Mouse (Mus musculus) heart, embryonic 16.5 days (tissue): ENCODE measurements around the gene Irf9. TPM values are rescaled to one million over a fixed set of nuclear protein-coding genes. Genes with fewer than 3 reads are reported as not detected.

Source experiments
- polyA plus RNA-seq: library from polyadenylated mRNA; unstranded; fragments of >200 nt; fragmentation: Nextera tagmentation; extraction: Ambion mirVana; gene quantifications from 2 replicates; pipeline ENCODE4 v1.2.1, GENCODE M21; 2015

Gene Irf9
- polyA plus RNA-seq, 1 experiment from 2014 or later, result 15.3 TPM

Other genes starting within 250 kb of the Irf9 start
- gene Dhrs4, start 124.8 kb upstream of the Irf9 start, polyA plus RNA-seq, result 67.2 and 68.9 TPM in 2 replicates
- gene Carmil3, start 112.9 kb upstream of the Irf9 start, polyA plus RNA-seq, result 1.3 and 1.9 TPM in 2 replicates
- 0.21 and 0.24 TPM in 2 replicates for gene Cpne6, start 93.1 kb upstream of the Irf9 start, polyA plus RNA-seq
- 0.05 TPM in 1 of 2 replicates, not detected in the other for gene Nrl, start 78.6 kb upstream of the Irf9 start, polyA plus RNA-seq
- gene Pck2, start 63.3 kb upstream of the Irf9 start, polyA plus RNA-seq, result 36.8 and 42.8 TPM in 2 replicates
- 75.1 and 75.5 TPM in 2 replicates for gene Dcaf11, start 43.6 kb upstream of the Irf9 start, polyA plus RNA-seq
- gene A730061H03Rik, start 43.2 kb upstream of the Irf9 start, polyA plus RNA-seq, result 1.2 and 1.5 TPM in 2 replicates
- gene Fitm1, start 28.0 kb upstream of the Irf9 start, polyA plus RNA-seq, result 79.4 and 85.6 TPM in 2 replicates
- 223 and 227 TPM in 2 replicates for gene Psme1, start 25.4 kb upstream of the Irf9 start, polyA plus RNA-seq
- gene Emc9, start 18.3 kb upstream of the Irf9 start, polyA plus RNA-seq, result 24.0 and 26.5 TPM in 2 replicates
- gene Psme2, start 12.5 kb upstream of the Irf9 start, polyA plus RNA-seq, result 207 TPM in 2 replicates
- gene Rnf31, start 11.9 kb upstream of the Irf9 start, polyA plus RNA-seq, result 15.7 and 18.6 TPM in 2 replicates
- gene Rec8, start 14.5 kb downstream of the Irf9 start, polyA plus RNA-seq, result 4.8 and 7.3 TPM in 2 replicates
- 64.8 and 70.8 TPM in 2 replicates for gene Ipo4, start 32.4 kb downstream of the Irf9 start, polyA plus RNA-seq
- gene Gm49378, start 34.3 kb downstream of the Irf9 start, polyA plus RNA-seq, result 0.59 and 0.61 TPM in 2 replicates
- 90.8 and 99.0 TPM in 2 replicates for gene Tm9sf1, start 40.2 kb downstream of the Irf9 start, polyA plus RNA-seq
- gene Tssk4, start 46.6 kb downstream of the Irf9 start, polyA plus RNA-seq, result 0.22 and 0.45 TPM in 2 replicates
- 93.7 and 96.5 TPM in 2 replicates for gene Mdp1, start 56.9 kb downstream of the Irf9 start, polyA plus RNA-seq
- 43.0 and 43.9 TPM in 2 replicates for gene Gmpr2, start 68.4 kb downstream of the Irf9 start, polyA plus RNA-seq
- 444 and 466 TPM in 2 replicates for gene Nedd8, start 68.6 kb downstream of the Irf9 start, polyA plus RNA-seq
- gene Tinf2, start 78.2 kb downstream of the Irf9 start, polyA plus RNA-seq, result 27.5 and 30.0 TPM in 2 replicates
- gene Tgm1, start 110.4 kb downstream of the Irf9 start, polyA plus RNA-seq, result 0.45 and 0.57 TPM in 2 replicates
- gene Rabggta, start 118.7 kb downstream of the Irf9 start, polyA plus RNA-seq, result 22.0 and 25.6 TPM in 2 replicates
- 71.1 and 76.3 TPM in 2 replicates for gene Dhrs1, start 142.1 kb downstream of the Irf9 start, polyA plus RNA-seq
- gene Nop9, start 142.1 kb downstream of the Irf9 start, polyA plus RNA-seq, result 21.5 and 22.7 TPM in 2 replicates
- gene Cideb, start 154.9 kb downstream of the Irf9 start, polyA plus RNA-seq, result 1.3 and 1.8 TPM in 2 replicates
- gene Ltb4r2, start 157.9 kb downstream of the Irf9 start, polyA plus RNA-seq, result 0.20 and 0.32 TPM in 2 replicates
- gene Ltb4r1, start 162.4 kb downstream of the Irf9 start, polyA plus RNA-seq, result 0.59 and 0.66 TPM in 2 replicates
- 15.3 and 17.5 TPM in 2 replicates for gene Adcy4, start 180.5 kb downstream of the Irf9 start, polyA plus RNA-seq
- 17.8 and 20.8 TPM in 2 replicates for gene Ripk3, start 185.3 kb downstream of the Irf9 start, polyA plus RNA-seq
- 9.7 and 14.4 TPM in 2 replicates for gene Nfatc4, start 219.6 kb downstream of the Irf9 start, polyA plus RNA-seq